Mouse (Mus musculus) kidney, embryonic 14.5 days (tissue): Measurements from ENCODE around the gene Ankzf1. TPM values are rescaled to one million over a fixed set of nuclear protein-coding genes. Genes with fewer than 3 reads are reported as not detected.

ENCODE experiments used
- ATAC-seq: fragments of 200-750 bp; cut with Nextera tagmentation; 2 replicates; pipeline ENCODE4 v1.8.0; 2017; ENCODE audit warnings: moderate number of reproducible peaks, mild to moderate bottlenecking, moderate TSS enrichment, moderate library complexity; ENCODE audit not compliant: low FRiP score, low TSS enrichment
- H3K27ac ChIP-seq: fragments of 300-500 bp; sonication (generic); 2 replicates; pipeline ENCODE4 v1.5.1; 2014; ENCODE audit warnings: low read depth, mild to moderate bottlenecking, low read length, moderate library complexity, mixed read lengths
- H3K27me3 ChIP-seq: fragments of 300-500 bp; sonication (generic); 2 replicates; pipeline ENCODE4 v1.6.1; 2014; ENCODE audit warnings: mild to moderate bottlenecking, low read length; ENCODE audit not compliant: control insufficient read depth, insufficient read depth
- H3K36me3 ChIP-seq: fragments of 300-500 bp; sonication (generic); 2 replicates; pipeline ENCODE4 v1.6.1; 2014; ENCODE audit warnings: low read length, mixed read lengths; ENCODE audit not compliant: control insufficient read depth, insufficient read depth
- H3K4me1 ChIP-seq: fragments of 300-500 bp; sonication (generic); 2 replicates; pipeline ENCODE4 v1.6.1; 2014; ENCODE audit warnings: low read length, mixed read lengths; ENCODE audit not compliant: control insufficient read depth, insufficient read depth
- H3K4me2 ChIP-seq: fragments of 300-500 bp; sonication (generic); replicated peaks from 2 replicates; pipeline ENCODE4 v1.6.1; 2014; ENCODE audit warnings: low read depth, mild to moderate bottlenecking, low read length
- H3K4me3 ChIP-seq: fragments of 300-500 bp; sonication (generic); 2 replicates; pipeline ENCODE4 v1.5.1; 2014; ENCODE audit warnings: mild to moderate bottlenecking, low read length
- H3K9ac ChIP-seq: fragments of 300-500 bp; sonication (generic); 2 replicates; pipeline ENCODE4 v1.6.1; 2014; ENCODE audit warnings: low read depth, mild to moderate bottlenecking, low read length, moderate library complexity
- H3K9me3 ChIP-seq: fragments of 300-500 bp; sonication (generic); 2 replicates; pipeline ENCODE4 v1.6.1; 2016; ENCODE audit warnings: low read length; ENCODE audit not compliant: control insufficient read depth
- WGBS: fragments of 180-500 bp; shearing (Covaris S2); extraction: QIAGEN DNeasy Blood & Tissue Kit; methylation state at CpG from one replicate; pipeline ENCODE4 v1.1.7; 2014; 5-methylcytosine and 5-hydroxymethylcytosine counted together
- polyA plus RNA-seq: library from polyadenylated mRNA; unstranded; fragments of >200 nt; fragmentation: Nextera tagmentation; extraction: Ambion mirVana; gene quantifications from 2 replicates; pipeline ENCODE4 v1.2.1, GENCODE M21; 2014

Gene Ankzf1
- polyA plus RNA-seq, 1 experiment from 2014 or later = 21.1 TPM

DNA sequence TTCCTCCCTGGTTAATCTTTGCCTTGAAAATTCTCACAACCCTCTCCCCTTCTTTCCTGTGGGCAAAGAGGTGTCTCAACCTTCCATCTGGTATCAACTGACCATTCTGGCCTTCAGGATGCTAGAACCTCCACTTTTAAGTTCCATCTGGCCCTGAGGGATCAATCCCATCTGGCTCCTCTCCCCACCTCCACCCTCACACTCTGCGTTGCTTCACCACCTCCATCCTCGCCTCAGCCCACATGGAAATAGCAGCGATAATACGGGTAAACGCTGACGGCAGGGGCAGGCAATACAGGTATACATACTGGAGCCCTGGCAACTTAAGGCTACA lies 25.9 kb downstream of the Ankzf1 start:
- peaks cover 29% of the 10 kb centered on the region for H3K27me3 ChIP-seq
- H3K27ac ChIP-seq = no peak overlapping the region
- ATAC-seq = no peak
- H3K4me1 ChIP-seq = peaks cover 9% of the 10 kb centered on the region
- peak overlapping the region; percentile 54; the same call in 1 of the 2 replicates for H3K9ac ChIP-seq
- peaks cover 24% of the 10 kb centered on the region for H3K36me3 ChIP-seq
- H3K9me3 ChIP-seq = no peaks in the 10 kb centered on the region
- 4% methylated on average over 6 of the region's 6 CpGs for WGBS
- H3K4me2 ChIP-seq = peak overlapping the region; percentile 99
- H3K4me3 ChIP-seq = peak overlapping the region; percentile 57

DNA sequence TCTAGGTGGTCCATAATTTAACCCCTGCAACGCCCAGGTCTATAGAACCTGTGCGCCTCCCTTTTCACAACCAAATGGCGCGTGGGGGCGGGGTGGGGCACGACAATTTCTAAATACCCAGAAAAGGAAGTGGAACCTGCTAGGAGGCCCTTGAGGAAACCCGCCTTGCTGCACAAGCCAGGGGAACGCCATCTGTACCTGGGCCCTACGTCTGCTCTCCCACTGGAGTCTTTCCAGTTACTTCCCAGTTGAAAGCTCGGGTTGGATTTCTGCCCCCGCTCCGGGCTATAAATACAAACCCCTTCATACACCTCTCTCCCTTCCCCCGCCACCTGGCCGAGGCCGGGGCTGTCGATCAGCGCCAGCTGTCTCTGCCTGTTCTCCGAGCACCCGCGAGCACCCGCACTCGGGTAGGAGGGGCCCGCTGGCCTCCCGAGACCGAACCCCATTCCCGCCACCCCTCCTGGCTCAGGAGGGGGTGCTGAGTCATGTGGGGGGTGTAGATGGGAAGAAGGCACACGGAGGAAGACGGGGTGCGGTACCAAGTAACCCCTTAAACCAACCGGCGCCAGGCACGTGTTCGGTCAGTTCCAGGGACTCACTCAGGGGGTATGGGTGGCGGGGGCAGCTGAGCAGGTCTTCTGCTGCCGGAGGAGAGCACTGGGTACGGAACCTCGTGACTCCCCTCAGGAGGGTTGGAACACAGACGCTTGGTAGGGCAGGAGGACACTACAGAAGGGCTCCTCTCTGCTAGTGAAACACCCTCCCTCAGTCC lies 26.5 kb downstream of the Ankzf1 start:
- no peak overlapping the region for H3K27ac ChIP-seq
- H3K9me3 ChIP-seq = no peaks in the 10 kb centered on the region
- H3K9ac ChIP-seq = peak overlapping the region; percentile 54
- H3K4me3 ChIP-seq = peak overlapping the region; percentile 57
- peak; percentile 40 for ATAC-seq
- H3K27me3 ChIP-seq = peaks cover 29% of the 10 kb centered on the region
- H3K4me2 ChIP-seq = peak overlapping the region; percentile 99
- H3K4me1 ChIP-seq = peaks cover 8% of the 10 kb centered on the region
- H3K36me3 ChIP-seq = peaks cover 19% of the 10 kb centered on the region
- under 1% methylated on average over 38 of the region's 38 CpGs for WGBS

DNA sequence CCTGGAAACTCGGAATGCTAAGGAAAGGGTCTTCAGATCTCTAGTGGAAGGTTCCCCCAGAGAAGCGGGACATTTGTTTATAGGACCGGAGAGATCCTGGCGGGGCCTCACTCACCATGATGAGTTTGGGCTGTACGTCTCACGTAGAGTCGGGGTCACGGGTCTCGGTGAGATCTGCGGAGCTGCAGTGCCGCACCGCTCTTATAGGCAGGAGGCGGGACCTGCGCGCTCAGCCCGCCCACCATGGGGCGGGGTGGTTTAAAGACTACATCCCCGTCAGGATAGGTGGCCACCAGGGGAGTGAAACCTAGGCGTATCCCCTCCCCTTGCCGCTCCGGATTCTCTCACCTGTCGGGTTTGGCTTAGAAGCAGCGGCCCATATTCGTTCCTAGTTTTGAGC lies 27.1 kb downstream of the Ankzf1 start:
- H3K27me3 ChIP-seq = peaks cover 29% of the 10 kb centered on the region

DNA sequence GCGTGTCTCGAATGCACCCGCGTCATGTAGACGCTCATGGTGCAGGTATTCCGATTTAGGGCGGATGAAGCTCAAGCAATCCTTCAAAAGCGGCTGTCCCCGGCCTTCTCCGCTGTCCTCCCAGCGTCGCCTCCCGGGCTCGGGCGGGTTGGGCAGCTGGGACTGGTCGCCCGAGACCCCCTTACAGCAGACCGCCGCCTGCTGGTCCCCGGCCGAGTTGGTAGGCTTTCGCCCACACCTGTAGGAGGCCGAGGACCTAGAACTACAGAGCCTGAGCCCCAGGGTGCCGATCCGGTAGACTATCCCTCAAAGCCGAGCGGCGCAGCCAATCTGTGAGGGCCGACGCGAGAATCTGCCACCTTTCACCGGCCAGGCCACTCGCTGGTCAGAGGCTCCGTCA lies 27.6 kb downstream of the Ankzf1 start, which contains the start of gene Tuba4a:
Tuba4a (minus strand) TSS at position 335 of the 400 bp plus-strand sequence.
- Histone ChIP-seq H3K27ac (no peak within 1 kb of the TSS), H3K27me3 (peaks cover 29% of the 10 kb centered on the region), H3K9ac (peak within 1 kb of the TSS; percentile 54), H3K4me2 (peak within 1 kb of the TSS; percentile 99), H3K36me3 (peaks cover 7% of the 10 kb centered on the region; the same call in 1 of the 2 replicates), H3K9me3 (no peaks in the 10 kb centered on the region), H3K4me3 (peak within 1 kb of the TSS; percentile 57), H3K4me1 (peaks cover 5% of the 10 kb centered on the region; the same call in 1 of the 2 replicates)
- peak; percentile 36 for ATAC-seq
- under 1% methylated on average over 34 of the region's 34 CpGs for WGBS

More for the DNA sequence above, 27.1 kb downstream of the Ankzf1 start:
- peak overlapping the region; percentile 54 for H3K9ac ChIP-seq
- H3K4me1 ChIP-seq = peaks cover 5% of the 10 kb centered on the region
- peaks cover 12% of the 10 kb centered on the region; the same call in 1 of the 2 replicates for H3K36me3 ChIP-seq
- ATAC-seq = peak; percentile 84
- no peak overlapping the region for H3K27ac ChIP-seq
- 0% methylated on average over 24 of the region's 24 CpGs for WGBS
- H3K4me3 ChIP-seq = peak overlapping the region; percentile 57
- H3K4me2 ChIP-seq = peak overlapping the region; percentile 99
- no peaks in the 10 kb centered on the region for H3K9me3 ChIP-seq

DNA sequence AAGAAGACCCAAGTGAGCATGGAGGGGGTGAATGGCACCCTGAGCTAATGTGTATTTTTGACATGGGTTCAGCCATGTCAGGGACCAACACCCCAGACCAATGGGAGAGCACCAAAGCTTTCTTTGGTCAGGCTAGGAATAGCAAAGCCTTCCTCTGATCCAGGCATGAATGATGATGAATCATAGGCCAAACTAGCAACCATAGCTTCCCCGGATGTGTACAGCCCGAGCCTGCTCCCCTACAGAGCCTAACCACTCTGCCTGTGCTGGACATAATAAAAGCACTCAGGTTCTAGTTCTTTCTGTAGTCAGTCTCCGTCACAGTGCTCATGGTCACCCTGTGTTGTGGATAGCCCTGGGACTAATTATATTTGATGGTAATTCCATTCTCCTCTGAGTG lies 29.6 kb downstream of the Ankzf1 start:
- H3K4me3 ChIP-seq = no peak overlapping the region
- H3K27ac ChIP-seq = no peak overlapping the region
- H3K4me1 ChIP-seq = peaks cover 5% of the 10 kb centered on the region; the same call in 1 of the 2 replicates
- peaks cover 29% of the 10 kb centered on the region for H3K27me3 ChIP-seq
- no peak for ATAC-seq
- no peak overlapping the region for H3K9ac ChIP-seq
- no peak overlapping the region for H3K4me2 ChIP-seq
- no peaks in the 10 kb centered on the region for H3K36me3 ChIP-seq
- WGBS = 78% methylated on average over 3 of the region's 3 CpGs
- no peaks in the 10 kb centered on the region for H3K9me3 ChIP-seq

DNA sequence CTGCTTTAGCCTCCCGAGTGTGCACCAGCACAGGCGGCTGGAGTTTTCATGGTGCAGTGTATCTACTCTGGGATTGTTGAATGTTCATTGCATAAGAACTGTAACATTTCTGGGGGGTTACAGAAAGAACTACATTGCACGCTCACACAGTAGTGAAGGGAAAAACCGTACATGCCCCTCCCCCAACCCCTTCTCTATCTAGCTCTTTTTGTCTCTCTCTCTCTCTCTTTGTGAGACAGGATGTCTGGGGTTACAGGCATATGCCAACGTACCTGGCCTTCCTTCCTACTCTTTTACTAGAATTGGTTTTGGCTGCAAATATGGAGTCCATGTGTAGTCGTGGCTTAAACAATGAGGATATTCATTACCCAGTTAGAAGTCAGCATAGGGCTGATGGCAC lies 31.0 kb downstream of the Ankzf1 start:
- H3K36me3 ChIP-seq = no peaks in the 10 kb centered on the region
- H3K4me3 ChIP-seq = no peak overlapping the region
- ATAC-seq = no peak
- peaks cover 28% of the 10 kb centered on the region for H3K27me3 ChIP-seq
- no peak overlapping the region for H3K9ac ChIP-seq
- peaks cover 5% of the 10 kb centered on the region; the same call in 1 of the 2 replicates for H3K4me1 ChIP-seq
- H3K27ac ChIP-seq = no peak overlapping the region
- H3K4me2 ChIP-seq = no peak overlapping the region
- H3K9me3 ChIP-seq = no peaks in the 10 kb centered on the region
- 80% methylated on average over 6 of the region's 6 CpGs for WGBS

DNA sequence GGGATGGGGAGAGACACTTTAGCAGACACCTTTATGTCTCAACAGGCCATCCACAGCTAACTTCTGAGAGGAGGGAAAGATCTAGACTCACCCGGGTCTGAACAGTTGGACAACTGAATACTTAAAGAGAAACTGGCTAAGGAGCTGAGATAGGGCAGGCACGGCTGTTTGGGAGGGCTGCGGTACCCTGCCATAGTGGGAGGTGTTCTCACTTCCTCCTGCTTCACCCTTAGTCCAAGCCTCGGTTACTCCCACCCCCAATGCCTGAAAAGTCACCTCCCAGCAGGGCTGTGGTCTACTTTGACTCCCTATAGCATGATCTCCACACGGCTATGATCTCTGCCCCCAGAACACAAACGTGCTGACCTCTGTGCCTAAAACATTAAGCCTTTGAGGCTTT lies 31.6 kb downstream of the Ankzf1 start:
- Histone ChIP-seq H3K9ac (no peak overlapping the region), H3K4me2 (no peak overlapping the region), H3K4me1 (peaks cover 5% of the 10 kb centered on the region; the same call in 1 of the 2 replicates), H3K36me3 (no peaks in the 10 kb centered on the region), H3K27ac (no peak overlapping the region), H3K4me3 (no peak overlapping the region), H3K9me3 (no peaks in the 10 kb centered on the region), H3K27me3 (peaks cover 22% of the 10 kb centered on the region)
- WGBS = 62% methylated on average over 6 of the region's 6 CpGs
- ATAC-seq = no peak

DNA sequence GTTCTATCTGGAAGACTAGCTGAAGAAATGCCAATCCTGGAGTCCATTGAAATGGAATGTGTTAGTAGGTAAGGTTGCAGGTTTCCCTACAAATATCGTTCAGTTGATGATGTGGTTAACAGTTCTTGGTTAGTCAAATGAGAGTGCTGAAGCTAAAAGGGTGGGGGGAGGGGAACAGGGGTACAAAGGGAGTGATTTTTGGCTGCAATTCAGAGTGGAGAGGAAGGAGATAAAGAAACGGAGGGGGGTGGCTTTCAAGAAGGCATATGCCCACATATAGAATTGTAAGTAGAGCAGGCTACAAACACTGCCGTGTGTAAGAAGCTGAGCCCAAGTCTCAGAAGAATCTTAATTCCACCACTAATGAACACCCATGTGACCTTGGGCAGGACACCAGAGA lies 33.5 kb downstream of the Ankzf1 start:
- 71% methylated on average over 3 of the region's 3 CpGs for WGBS

DNA sequence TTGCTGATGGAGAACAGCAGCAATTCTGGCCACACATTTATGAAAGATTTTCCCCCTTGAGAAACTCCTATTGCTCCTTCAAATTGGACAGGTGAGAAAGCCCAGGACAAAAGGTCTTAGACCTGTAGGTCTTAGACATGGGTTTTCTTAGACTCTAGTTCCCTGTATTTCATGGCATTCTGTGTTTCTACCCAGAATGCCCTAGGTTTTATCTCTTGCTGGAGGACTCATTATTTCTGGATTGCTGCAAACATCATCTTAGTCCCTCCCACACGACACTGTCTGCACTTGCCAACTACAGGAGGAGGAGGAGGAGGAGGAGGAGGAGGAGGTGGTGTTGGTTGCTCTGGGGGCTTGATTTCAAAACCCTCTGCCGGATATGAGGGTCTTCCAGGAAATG lies 34.2 kb downstream of the Ankzf1 start:
- Histone ChIP-seq H3K36me3 (no peaks in the 10 kb centered on the region), H3K9ac (no peak overlapping the region), H3K4me3 (no peak overlapping the region), H3K27ac (no peak overlapping the region), H3K4me2 (no peak overlapping the region), H3K27me3 (no peaks in the 10 kb centered on the region), H3K4me1 (no peaks in the 10 kb centered on the region), H3K9me3 (no peaks in the 10 kb centered on the region)
- 42% methylated on average over 2 of the region's 2 CpGs for WGBS
- no peak for ATAC-seq

More for the DNA sequence above, 33.5 kb downstream of the Ankzf1 start:
- no peak overlapping the region for H3K9ac ChIP-seq
- no peak overlapping the region for H3K27ac ChIP-seq
- H3K36me3 ChIP-seq = no peaks in the 10 kb centered on the region
- no peak overlapping the region for H3K4me2 ChIP-seq
- peaks cover 4% of the 10 kb centered on the region for H3K27me3 ChIP-seq
- no peak overlapping the region for H3K4me3 ChIP-seq
- H3K4me1 ChIP-seq = no peaks in the 10 kb centered on the region
- H3K9me3 ChIP-seq = no peaks in the 10 kb centered on the region
- no peak for ATAC-seq
